Mouse (Mus musculus): Measurements from ENCODE around the gene Sds.
"Not testable (repeated sequence)": the region's sequence is repeated elsewhere in the genome, so short reads cannot be mapped to it uniquely, and the experiment has no call there.

Gene Sds

DNA sequence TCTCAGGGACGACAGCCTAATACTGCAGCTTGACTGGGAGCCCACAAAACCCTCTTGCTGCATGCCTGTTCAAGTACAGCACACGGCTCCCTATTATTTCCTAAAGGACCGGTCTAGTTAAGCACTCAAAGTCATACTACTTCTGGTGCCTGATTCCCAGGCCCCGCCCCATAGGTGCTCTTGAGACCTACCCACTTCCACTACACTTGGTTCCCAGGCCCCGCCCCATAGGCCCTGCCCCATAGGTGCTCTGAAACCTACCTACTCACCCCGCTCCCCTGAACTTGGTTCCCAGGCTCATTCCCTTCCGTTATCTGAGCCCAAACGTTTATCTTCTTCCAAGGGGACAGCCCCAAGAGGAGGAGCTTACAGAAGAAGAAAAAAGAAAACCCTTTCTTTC lies 11.5 kb downstream of the Sds start:
- DNase-seq (ENCODE audit: low spot score in 2 of 2): no peak

DNA sequence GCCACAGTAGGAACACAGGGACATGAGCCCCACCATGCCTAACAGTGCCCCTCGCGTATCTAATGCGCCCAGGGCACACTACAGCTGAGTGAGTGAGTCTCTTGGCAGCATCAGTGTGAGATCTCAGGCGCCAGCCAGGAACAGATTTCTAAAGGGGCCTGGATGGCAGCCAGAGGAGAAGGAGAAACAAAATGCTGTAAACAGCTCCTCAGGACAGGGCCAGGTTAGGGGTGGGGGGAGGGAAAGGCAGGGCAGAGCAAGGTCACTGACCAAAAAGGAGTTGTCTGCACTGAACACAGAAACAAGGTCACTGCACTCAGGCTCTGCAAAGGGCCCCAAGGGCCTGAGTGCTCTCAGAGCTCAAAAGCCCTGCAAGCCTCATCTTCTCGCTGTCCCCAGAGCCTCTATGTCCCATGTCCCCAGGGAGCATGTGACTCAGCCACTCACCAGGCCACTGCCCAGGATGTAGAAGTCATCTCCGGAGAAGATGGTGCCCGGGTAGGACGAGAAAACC lies 14.4 kb downstream of the Sds start:
- peak in 1 of 2 experiments; percentile 52 for DNase-seq (ENCODE audit: low spot score in 2 of 2)

DNA sequence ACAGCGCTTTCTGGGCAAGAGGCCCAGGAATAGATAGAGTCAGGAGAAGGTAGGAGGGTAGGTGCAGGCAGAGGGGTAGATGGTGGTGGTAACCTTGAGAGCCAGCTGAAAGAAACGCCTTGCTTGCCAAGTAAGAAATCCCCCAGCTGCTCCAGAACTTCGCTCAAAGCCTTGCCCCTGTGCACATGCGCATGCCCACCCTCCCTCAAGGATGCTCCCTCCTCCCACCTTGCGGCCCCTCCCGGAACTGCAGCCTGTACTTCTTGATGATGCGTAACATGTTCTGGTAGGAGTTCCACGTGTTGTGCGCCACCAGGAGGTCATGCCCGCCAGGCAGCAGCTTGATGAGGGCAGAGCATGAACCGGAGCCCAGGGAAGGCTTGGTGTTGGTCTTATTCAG lies 16.1 kb downstream of the Sds start:
- peak; percentile 36 to 51 for DNase-seq (ENCODE audit: low spot score in 2 of 2)

DNA sequence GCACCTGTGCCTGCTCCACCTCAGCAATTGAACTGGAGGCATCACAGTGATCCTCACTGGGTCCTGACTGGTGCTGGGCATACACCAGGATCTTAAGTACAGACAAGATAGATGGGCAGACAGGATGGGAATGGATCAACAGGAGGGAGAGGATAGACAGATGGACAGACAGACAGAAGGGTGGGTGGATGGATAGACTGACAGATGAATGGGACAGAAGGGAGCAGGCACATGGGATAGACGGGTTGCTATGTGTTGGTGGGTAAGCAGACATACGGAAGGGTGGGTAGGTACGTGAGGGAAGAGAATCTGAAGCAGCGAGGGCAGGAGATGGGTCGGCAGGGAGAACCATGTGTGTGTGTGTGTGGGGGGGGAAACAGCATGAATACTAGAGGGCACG lies 17.1 kb downstream of the Sds start:
- no peak for DNase-seq (ENCODE audit: low spot score in 2 of 2)

DNA sequence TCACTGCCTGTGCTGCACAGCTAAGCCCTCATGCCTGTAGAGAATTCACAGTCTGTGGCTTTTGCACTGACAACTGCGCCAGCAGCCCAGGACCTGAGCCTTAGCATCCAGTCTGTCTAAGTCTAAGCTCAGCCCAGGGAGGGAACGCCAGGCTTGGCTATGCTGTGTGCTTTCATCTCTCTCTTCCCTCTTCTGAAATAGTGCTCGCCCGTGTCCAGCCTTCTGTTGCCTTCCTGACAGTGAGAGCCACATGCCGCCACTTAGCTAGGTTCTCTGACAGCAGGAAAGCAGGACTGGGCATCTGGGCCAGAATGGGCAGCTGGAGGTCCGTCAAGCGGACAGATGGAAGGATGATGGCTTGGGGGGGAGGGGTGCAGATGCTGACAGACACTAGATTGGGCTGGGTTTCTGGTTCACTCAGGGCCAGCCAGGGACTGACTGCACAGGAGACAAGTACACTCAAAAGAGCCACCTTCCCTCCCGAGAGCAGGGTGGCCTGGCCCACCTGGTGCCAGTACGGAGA lies 17.6 kb downstream of the Sds start:
- DNase-seq (ENCODE audit: low spot score in 2 of 2): no peak

DNA sequence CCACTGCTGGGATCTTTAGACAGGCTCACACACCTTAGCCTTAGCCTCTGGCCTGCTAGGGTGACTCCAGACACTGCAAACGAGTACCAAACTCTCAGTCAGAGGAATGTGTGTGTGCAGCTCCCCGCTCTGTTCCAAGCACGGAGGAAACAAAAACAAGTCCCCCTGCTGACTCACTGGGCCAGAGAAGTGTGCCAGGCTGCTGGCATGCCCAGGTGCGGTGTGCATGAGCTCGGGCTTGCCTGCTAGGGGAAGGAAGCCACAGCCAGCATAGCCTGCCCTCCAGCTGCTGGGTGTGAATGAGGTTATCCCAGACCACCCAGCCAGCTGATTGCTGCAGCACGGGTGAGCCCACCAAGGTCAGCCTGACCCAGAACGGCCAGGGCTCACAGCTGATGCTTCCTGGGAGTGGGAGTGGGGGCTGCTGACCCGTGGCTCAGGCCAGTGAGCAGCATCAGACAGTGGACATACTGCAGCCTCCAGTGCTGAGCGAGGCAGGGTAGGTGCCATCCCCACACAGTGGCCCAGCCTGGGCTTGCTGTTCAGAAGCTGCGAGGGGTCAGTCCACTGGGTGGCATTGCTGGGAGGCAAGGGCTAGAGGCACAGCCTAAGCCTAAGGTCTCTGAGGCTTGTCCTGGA lies 18.9 kb downstream of the Sds start:
- DNase-seq (ENCODE audit: low spot score in 2 of 2): no peak

DNA sequence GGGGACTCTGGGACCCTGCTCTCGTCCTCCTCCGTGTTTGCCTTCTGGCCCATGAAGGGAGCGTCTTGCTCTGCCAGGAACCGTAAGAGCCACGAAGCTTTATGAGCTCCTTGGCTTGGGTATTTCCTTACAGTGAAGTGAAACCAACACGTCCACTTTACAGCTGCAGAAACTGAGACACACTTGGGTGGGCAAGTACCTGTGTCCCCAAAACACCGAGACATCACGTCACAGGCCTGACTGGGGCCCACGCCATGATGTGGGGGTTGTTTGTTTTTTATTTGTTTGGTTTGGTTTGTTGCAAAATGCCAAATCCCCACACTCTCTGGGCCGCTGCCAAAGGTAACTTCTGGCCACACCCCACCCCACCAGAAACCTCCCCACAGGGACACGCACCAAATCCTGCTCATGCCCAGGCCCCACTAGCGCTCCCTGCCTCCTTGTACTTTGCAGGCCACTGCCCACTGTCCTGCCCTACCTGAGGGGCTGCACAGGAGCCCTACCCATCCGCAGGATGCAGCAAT lies 19.4 kb downstream of the Sds start:
- DNase-seq (ENCODE audit: low spot score in 2 of 2): no peak

DNA sequence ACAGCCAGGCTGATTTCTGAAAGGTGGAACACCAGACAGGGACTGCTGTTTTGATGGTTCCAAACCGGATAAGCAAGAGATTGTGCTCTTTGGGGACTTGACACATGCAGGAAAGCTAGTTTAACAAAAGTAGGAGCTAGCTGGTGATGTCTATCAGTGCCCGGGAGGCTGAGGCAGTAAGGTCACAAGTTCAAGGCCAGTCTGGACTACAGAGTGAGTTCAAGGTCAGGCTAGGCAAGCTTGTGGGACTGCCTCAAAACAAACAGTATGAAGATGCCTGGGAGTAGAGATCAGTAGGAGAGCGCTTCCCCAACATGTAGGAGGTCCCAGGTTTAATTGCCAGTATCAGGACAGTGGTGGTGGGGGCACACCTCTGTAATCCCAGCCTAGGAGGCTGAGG lies 20.7 kb downstream of the Sds start:
- no peak for DNase-seq (ENCODE audit: low spot score in 2 of 2)

DNA sequence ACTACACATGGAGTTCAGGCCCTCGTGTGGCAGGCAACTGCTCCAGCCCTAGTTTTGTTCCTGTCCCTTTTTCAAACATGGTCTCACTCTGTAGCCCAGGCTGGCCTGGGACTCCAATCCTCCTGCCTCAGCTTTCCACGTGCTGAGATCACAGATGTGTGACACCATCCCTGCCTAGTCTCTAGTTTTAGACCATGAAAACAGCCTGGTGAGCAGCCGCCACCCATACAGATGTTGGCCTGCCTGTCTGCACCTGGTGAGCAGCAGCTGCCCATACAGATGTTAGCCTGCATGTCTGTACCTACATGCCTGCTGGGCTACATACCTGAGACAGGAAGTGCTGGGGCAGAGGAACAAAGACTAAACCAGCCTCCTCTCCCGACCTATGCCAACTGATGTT lies 22.9 kb downstream of the Sds start:
- DNase-seq (ENCODE audit: low spot score in 2 of 2): no peak

DNA sequence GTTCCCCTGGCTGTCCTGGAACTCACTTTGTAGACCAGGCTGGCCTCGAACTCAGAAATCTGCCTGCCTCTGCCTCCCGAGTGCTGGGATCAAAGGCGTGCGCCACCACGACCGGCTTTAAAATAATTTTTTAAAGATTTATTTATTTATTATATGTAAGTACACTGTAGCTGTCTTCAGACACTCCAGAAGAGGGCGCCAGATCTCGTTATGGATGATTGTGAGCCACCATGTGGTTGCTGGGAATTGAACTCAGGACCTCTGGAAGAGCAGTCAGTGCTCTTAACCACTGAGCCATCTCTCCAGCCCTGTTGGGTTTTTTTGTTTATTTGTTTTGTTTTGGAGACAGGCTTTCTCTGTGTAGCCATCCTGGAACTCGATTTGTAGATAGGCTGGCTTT lies 24.3 kb downstream of the Sds start:
- DNase-seq (ENCODE audit: low spot score in 2 of 2): not testable (repeated sequence)

DNA sequence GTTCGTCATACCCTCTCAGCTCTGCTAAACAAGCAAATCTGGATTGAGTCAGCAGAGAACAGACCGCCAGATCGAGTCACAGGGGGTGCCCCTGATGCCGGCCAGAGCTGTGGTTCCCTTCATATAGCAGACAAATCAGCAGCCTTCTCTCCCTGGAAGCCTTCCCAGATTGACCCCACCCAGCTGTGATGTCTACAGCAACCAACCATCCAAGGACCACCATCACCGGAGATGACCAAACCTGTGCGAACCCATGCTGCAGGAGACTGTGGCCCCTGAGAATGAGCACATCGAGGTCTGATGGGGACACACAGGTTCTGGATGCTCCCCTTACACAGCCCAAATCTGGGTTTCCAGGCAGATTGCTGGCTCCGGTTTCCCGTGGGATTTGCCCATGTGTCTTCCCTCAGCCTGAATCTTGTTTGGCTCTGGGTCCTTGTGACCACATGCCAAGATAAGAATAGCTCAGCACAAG lies 25.9 kb downstream of the Sds start:
- DNase-seq (ENCODE audit: low spot score in 2 of 2): peak; percentile 30 to 60

DNA sequence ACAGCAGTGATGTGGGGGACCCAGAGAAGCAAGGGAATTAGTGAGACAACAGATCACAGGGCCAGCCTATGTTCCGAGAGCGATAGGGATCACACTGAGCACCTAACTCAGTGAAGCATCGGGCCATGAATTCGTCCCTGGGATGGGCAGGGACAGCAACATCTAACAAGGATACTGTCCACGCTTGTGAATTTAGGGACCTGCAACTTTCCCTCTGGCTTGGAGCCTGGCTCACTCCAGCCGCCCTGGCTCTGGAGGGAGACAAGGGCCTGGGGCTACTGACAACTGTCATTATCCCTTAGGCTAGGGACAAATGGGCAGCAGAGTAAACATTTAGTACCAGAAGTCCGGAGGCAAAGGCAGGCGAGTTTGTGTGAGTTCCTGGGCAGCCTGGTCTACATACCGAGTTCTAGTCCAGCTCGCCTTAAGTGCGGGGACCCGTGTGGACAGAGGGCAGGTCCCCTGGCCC lies 26.4 kb downstream of the Sds start:
- DNase-seq (ENCODE audit: low spot score in 2 of 2): peak in 1 of 2 experiments; percentile 21

DNA sequence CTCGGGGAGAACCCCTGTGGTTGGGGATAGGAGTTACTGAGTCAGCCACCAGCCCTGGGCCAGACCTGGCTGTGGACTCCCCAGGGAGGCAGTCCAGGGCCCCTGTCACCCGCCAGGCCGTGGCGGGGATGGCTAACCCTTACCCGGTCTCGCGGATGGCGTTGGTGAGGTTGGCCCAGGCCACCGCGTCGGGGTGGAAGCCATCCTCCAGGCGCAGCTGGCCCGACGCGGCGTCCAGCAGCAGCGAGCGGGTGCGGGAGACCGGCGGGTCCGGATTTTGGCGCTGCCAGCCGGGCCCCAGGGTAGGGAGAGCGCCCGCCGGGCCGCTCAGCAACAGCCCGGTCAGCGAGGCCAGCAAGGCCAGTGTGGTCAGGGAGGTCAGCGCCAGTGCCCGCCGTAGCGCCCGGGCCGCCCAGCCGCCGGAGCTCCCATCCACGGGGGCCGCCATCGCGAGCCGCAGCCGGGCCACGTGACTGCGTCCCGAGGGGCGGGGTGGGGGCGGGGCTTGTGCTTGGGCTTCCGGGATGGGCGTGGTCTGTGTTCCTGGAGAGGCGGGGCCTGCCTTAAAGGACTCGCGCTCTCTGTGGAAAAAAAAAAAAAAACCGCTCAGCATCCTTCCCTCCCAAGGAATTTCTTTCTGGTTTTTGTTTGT lies 26.9 kb downstream of the Sds start, which contains the start of gene Plbd2:
TSS of gene Plbd2 (minus strand) at position 482 of the 652 bp plus-strand sequence.
- DNase-seq (ENCODE audit: low spot score in 2 of 2): peak; percentile 63 to 68

DNA sequence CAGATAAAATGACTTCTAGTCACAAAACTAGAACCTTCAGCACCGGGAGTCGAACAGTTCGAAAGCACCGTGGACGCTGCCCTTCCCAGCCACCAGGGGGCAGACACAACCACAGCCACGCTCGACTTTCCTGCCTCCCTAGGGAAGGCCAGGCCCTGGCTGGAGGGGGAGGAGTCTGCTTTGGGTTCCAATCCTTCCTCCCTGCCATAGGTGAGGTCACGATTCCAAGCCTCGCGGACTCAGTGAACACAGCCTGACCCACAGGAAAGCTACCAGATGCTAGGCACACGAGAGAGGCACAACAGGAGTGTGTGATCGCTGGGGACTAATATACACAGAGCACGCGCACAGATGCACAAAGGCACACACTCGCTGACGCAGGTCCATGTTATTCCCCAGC lies 29.0 kb downstream of the Sds start:
- DNase-seq (ENCODE audit: low spot score in 2 of 2): peak; percentile 74

DNA sequence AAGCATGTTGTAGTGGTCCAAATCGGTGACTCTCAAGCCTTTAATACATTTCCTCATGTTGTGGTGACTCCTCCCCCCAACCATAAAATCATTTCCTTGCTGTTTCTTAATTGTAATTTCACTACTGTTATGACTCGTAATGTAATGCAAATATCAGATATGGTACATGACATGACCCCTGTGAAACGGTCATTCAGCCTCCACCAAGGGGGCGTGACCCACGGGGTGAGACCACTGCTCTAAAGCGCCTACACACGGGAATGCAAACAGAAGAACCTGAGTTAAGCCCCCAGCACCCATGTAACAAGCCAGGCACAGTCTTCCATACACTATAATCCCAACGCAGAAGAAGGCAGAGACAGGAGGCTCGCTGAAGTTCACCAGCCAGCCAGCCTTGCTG lies 29.5 kb downstream of the Sds start:
- DNase-seq (ENCODE audit: low spot score in 2 of 2): no peak

DNA sequence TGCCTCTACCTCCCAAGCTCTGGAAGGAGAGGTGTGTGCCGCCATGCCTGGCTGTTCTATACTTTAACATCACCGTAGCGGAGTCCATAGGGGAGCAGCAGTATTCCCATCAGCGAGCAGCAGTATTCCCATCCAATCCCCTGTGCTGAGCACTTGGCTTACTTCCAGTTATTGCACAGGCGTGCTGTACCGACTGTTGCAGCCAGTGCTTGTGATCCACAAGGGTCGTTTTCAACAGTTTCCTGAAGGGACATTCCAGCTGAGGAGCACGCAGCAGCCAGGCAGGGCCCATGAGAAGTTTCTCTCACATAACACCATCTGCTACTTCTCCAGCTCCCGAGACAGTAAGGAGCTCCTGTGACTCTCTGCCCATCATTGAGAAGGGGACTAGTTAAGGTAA lies 30.2 kb downstream of the Sds start:
- no peak for DNase-seq (ENCODE audit: low spot score in 2 of 2)

DNA sequence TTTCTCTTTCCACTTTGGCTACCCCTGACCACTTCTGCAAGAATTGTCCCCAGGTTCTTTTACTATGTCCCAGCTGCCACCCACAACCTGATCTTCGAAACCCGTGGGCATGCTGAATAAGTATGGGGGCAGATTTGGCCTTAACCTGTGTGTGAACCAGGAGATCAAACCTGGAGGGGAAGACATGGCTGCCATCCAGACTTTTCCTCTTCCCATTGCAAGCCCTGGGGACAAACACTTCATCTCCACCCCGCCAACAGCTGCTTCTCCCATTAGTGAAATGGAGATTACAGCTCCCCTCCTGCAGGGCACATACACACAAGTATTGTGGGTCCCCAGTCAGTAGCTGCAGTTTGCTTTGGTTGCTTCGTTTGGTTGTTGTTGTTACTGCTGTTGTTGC lies 31.0 kb downstream of the Sds start:
- no peak for DNase-seq (ENCODE audit: low spot score in 2 of 2)

DNA sequence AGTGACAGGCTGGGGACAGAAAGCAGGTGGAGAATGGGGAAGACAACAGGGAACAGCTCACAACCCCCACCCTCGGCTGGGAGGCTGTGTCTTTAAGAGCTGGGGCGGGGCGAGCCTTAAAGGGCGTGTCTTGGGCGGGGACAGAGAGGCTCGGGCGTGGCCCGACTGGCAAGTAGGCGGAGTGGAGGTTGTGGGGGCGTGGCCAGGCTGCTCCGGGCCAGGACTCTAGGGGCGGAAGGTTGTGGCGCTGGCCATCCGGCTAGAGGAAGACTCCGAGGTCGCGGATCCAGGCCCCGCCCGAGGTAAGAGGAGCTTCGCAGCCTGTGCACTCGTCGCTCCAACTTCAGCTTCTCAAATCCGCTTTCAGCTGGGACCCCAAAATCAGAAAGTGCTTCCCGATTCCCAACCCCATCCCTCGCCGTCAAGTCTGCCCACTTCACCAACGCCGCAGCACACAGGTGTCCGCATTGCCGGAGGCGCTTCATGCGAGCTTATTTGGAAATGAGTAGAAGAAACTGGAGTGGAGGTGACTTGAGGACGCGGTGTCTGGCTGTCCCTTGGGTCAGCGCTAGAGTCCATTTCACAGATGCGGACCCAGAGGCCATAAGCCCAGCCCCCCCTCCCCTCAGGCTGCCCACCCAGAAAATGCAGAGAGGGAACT lies 34.8 kb downstream of the Sds start, which contains the start of gene Slc8b1:
TSS of gene Slc8b1 (plus strand) at position 187 of the 661 bp plus-strand sequence.
- DNase-seq (ENCODE audit: low spot score in 2 of 2): peak; percentile 82 to 84

DNA sequence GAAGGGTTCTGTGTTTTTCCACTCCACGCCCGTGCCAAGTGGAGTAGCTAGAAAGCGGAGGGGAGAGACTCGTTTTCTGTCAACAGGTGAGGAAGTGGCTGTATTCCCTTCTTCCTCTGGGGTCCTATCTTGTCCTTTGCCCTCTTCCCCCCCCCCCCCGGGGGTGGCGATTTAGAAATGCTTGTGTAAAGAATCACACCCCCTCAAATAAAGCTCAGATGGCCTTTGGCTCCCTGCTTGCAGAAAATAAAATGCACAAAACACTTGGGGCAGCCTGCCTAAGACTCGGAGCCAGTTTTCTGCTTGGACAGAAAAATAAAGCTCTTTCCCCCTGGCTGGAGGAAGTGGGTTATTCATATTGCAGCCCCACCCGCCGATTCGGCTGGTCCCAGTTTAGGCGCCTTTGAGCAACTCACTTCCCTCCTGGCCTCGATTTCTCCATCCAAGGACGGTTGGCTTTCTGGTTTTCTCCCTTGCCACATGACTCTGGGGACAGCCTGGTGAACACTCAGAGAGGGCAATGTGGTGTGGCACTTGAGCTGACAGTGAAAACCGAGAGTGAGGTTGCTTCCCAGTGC lies 35.4 kb downstream of the Sds start:
- DNase-seq (ENCODE audit: low spot score in 2 of 2): no peak

DNA sequence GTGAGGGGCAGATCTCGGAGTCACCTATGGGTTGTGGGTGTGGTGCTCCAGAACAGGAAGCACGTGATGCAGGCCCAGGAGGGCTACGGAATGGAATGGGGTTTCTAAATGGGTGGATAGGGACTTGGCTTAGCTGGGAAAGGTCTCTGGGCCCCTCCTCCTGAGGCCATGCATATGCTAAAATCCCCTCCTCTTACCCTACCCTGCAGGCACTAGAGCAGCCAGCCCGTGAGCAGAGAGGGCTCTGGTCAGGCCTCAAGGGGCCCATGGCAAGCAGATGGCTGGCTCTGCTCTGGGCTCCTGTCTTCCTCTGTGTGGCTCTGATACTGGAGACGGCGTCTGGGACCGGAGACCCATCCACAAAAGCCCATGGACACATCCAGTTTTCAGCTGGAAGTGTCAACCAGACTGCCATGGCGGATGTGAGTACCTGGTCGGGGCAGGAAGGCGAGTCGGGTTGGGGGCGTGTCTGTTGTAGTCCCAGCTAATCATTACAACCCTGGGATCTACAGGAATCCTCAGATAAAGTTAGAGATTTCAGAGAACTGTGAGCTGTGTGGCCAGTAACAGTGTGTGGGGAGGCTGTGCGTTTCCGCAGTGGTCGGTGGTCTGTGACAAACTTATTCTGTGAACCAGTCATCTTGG lies 36.7 kb downstream of the Sds start:
- no peak for DNase-seq (ENCODE audit: low spot score in 2 of 2)

DNA sequence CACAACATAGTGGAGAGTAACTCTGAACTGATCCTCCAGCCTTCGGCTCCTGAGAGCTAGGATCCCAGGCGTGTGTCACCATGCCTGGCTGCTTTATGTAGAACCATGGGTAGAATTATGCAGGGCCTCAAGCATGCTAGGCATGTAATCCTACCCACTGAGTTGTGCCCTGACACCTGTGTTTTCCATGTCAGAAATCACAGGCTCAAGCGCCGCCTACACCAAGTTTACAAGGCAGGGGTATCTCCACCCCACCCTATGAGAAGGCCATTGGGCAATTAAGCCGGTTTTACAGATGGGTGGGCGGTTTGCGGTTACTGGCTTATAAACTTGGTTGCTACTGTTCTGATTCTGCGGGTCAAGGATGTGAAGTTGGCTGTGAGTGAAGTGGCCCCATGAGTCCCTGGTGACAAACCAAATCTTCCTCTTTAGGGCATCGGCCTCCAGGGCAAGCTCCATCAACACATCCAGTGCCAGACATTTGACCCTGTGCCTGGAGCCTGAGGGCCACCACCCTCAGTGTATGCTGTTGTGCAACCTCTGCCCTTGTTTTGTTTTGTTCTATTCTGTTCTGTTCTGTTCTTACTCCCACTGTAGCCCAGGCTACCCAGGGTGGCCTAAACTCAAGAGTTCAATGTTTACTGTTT lies 37.8 kb downstream of the Sds start:
- DNase-seq (ENCODE audit: low spot score in 2 of 2): no peak
